In genomic region chr17:85664618-85665320, GRCm38 (mm10) we compare ENCODE assay signal across 8 mouse cellular contexts. TPM values are rescaled to one million over a fixed set of nuclear protein-coding genes. Genes with fewer than 3 reads are reported as not detected.
DNase-seq lines count a peak whose midpoint lies in the region; ATAC-seq lines count a peak whose summit lies in the region.

No protein-coding gene starts in this region.

- no peaks in the 10 kb centered on the region for H3K36me3 ChIP-seq in hindbrain, embryonic 11.5 days (ENCODE audit: control insufficient read depth, insufficient read depth, low read length)
- H3K36me3 ChIP-seq in lung, embryonic 16.5 days (ENCODE audit: control insufficient read depth, insufficient read depth, low read length): no peaks in the 10 kb centered on the region

- H3K27ac ChIP-seq in hindbrain, embryonic 11.5 days (ENCODE audit: low read depth, low read length): no peak overlapping the region
- H3K27ac ChIP-seq in lung, embryonic 16.5 days (ENCODE audit: low read length): no peak overlapping the region

- H3K9ac ChIP-seq in hindbrain, embryonic 11.5 days (ENCODE audit: low read depth, low read length): no peak overlapping the region
- no peak overlapping the region for H3K9ac ChIP-seq in lung, embryonic 16.5 days (ENCODE audit: low read length)

- peak; percentile 81 for DNase-seq in R1 (ENCODE audit: low read depth, low spot score)
- peak; percentile 72 for DNase-seq in cerebellum, adult 9-11 months
- DNase-seq in frontal cortex, postnatal 10 days (ENCODE audit: low spot score in 2 of 2): peak; percentile 42 to 67
- DNase-seq in hindbrain, embryonic 11.5 days (ENCODE audit: low spot score): peak; percentile 87
- DNase-seq in layer of hippocampus, adult 9-10 months (ENCODE audit: low spot score): peak; percentile 32
- DNase-seq in retina, embryonic 14.5 days (ENCODE audit: low spot score): peak; percentile 93
- no peak for DNase-seq in spleen, adult 12 weeks (ENCODE audit: low spot score)

- peak overlapping the region; percentile 25; the same call in 1 of the 2 replicates for H3K4me2 ChIP-seq in hindbrain, embryonic 11.5 days (replicated peaks; ENCODE audit: low read depth, low read length)
- H3K4me2 ChIP-seq in lung, embryonic 16.5 days (ENCODE audit: low read depth, low read length): peak overlapping the region; percentile 51

- H3K4me3 ChIP-seq in hindbrain, embryonic 11.5 days (ENCODE audit: low read depth, low read length): no peak overlapping the region
- peak overlapping the region; percentile 29 for H3K4me3 ChIP-seq in lung, embryonic 16.5 days (ENCODE audit: low read length)

- no peaks in the 10 kb centered on the region for H3K4me1 ChIP-seq in hindbrain, embryonic 11.5 days (replicated peaks; ENCODE audit: control insufficient read depth, insufficient read depth, low read length)
- H3K4me1 ChIP-seq in lung, embryonic 16.5 days (replicated peaks; ENCODE audit: control insufficient read depth, insufficient read depth, low read length): no peaks in the 10 kb centered on the region; the same call in 1 of the 2 replicates

- ATAC-seq in hindbrain, embryonic 11.5 days (ENCODE audit: low FRiP score): peak; percentile 53; the same call in 1 of the 2 replicates
- peak; percentile 79 for ATAC-seq in lung, embryonic 16.5 days (ENCODE audit: low read depth)

- no peaks in the 10 kb centered on the region for H3K9me3 ChIP-seq in hindbrain, embryonic 11.5 days (ENCODE audit: control insufficient read depth, low read length)
- H3K9me3 ChIP-seq in lung, embryonic 16.5 days (ENCODE audit: control insufficient read depth, low read length): no peaks in the 10 kb centered on the region

- H3K27me3 ChIP-seq in hindbrain, embryonic 11.5 days (ENCODE audit: control insufficient read depth, insufficient read depth, low read length): peaks cover 10% of the 10 kb centered on the region
- H3K27me3 ChIP-seq in lung, embryonic 16.5 days (ENCODE audit: control insufficient read depth, insufficient read depth, low read depth, low read length): peaks cover 27% of the 10 kb centered on the region

- WGBS in hindbrain, embryonic 11.5 days: 3% methylated on average over 20 of the region's 20 CpGs
- WGBS in lung, embryonic 16.5 days: 2% methylated on average over 20 of the region's 20 CpGs

RNA-seq across cellular contexts. Expression of gene Six2, which starts 23.3 kb away (rescaled TPM):
- 6.8 and 8.3 TPM in 2 replicates for polyA plus RNA-seq in hindbrain, embryonic 11.5 days (2014; fragmentation: Nextera tagmentation; extraction: Ambion mirVana)
- 0.06 and 0.19 TPM in 2 replicates for polyA plus RNA-seq in lung, embryonic 16.5 days (2015; fragmentation: Nextera tagmentation; extraction: Ambion mirVana)

RNA-seq across cellular contexts. Expression of gene Six3, which starts 51.4 kb away (rescaled TPM):
- polyA plus RNA-seq in hindbrain, embryonic 11.5 days (2014; fragmentation: Nextera tagmentation; extraction: Ambion mirVana): 0.09 and 0.18 TPM in 2 replicates
- not detected in 2 replicates for polyA plus RNA-seq in lung, embryonic 16.5 days (2015; fragmentation: Nextera tagmentation; extraction: Ambion mirVana)
